Mouse (Mus musculus): ENCODE results near the gene Pank4. TPM values are rescaled to one million over a fixed set of nuclear protein-coding genes. Genes with fewer than 3 reads are reported as not detected.

Pank4 gene
- polyA plus RNA-seq, 1 experiment from 2014 or later, result 34.2 TPM

DNA sequence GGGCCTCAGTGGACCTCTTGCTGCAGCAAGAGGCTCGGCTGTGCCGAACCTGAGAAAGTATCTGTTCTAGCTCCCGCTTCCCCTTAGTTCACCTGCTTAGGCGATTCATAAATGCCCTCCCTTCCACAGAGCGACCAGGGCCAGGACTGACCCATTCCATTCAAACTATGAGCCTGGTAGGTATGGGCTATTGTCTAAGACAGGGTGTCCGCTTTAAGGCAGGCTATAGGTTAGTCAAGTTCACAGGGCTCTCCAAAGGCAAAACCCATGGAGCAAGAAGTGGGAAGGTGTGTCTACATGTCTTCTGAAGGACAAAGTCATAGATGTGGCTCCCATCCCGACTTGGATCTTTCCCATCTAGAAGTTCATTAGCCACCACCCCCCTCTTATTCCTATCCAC, 1.2 kb upstream of the Pank4 start:
- Histone ChIP-seq H3K4me3 (ENCODE audit: low read length) (no peak overlapping the region), H3K4me1 (ENCODE audit: control insufficient read depth, insufficient read depth, low read length) (peaks cover 48% of the 10 kb centered on the region), H3K36me3 (ENCODE audit: control insufficient read depth, insufficient read depth, low read length) (no peaks in the 10 kb centered on the region), H3K27ac (ENCODE audit: low read length) (no peak overlapping the region), H3K4me2 (ENCODE audit: low read depth, low read length) (no peak overlapping the region), H3K9ac (ENCODE audit: low read depth, low read length) (no peak overlapping the region), H3K9me3 (ENCODE audit: control insufficient read depth, low read length) (no peaks in the 10 kb centered on the region), H3K27me3 (replicated peaks; ENCODE audit: control insufficient read depth, insufficient read depth, low read length) (peaks cover 56% of the 10 kb centered on the region)
- WGBS, result 80% methylated on average over 7 of the region's 7 CpGs
- ATAC-seq, result no peak

DNA sequence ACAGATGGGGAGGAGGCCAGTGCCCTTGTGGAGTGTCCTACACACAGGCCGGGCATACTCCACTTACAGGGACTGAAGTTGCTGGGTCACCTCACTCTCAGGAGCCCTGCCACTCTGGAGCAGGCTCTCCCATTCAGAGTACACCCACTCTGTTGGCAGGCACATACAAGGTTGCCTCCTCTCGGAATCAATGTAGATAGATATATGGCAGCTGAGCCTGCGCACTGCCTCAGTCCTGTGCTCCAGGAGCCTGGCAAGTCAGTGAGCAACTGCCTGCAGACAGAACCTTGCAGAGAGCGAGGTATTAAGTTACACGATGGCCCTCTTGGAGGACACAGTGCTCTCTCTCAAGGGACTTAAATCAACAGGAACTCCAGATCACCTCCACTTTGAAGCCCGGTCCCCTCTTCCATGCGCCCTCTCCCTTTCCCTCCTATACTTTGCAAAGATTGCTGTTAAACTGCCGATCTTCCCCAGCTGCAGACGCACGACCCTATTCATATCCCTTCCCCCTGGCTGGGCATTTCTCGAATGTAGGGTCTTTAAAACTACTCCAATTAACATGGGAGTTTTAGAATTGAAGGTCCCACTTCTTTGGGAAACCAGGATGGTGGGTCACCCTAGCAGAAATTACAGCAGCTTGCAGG, 610 bp upstream of the Pank4 start:
- Histone ChIP-seq H3K4me3 (ENCODE audit: low read length) (peak overlapping the region; percentile 75), H3K27me3 (replicated peaks; ENCODE audit: control insufficient read depth, insufficient read depth, low read length) (peaks cover 50% of the 10 kb centered on the region), H3K4me1 (ENCODE audit: control insufficient read depth, insufficient read depth, low read length) (peaks cover 43% of the 10 kb centered on the region), H3K9ac (ENCODE audit: low read depth, low read length) (peak overlapping the region; percentile 86), H3K9me3 (ENCODE audit: control insufficient read depth, low read length) (no peaks in the 10 kb centered on the region), H3K4me2 (ENCODE audit: low read depth, low read length) (peak overlapping the region; percentile 63), H3K36me3 (ENCODE audit: control insufficient read depth, insufficient read depth, low read length) (no peaks in the 10 kb centered on the region), H3K27ac (ENCODE audit: low read length) (no peak overlapping the region)
- ATAC-seq, result no peak
- WGBS, result 29% methylated on average over 11 of the region's 11 CpGs

- Histone ChIP-seq H3K9me3 (ENCODE audit: control insufficient read depth, low read length) (no peaks in the 10 kb centered on the region), H3K36me3 (ENCODE audit: control insufficient read depth, insufficient read depth, low read length) (peaks cover 7% of the 10 kb centered on the region), H3K27me3 (replicated peaks; ENCODE audit: control insufficient read depth, insufficient read depth, low read length) (peaks cover 36% of the 10 kb centered on the region), H3K27ac (ENCODE audit: low read length) (peak overlapping the region; percentile 86), H3K4me3 (ENCODE audit: low read length) (peak overlapping the region; percentile 75), H3K4me2 (ENCODE audit: low read depth, low read length) (peak overlapping the region; percentile 50), H3K9ac (ENCODE audit: low read depth, low read length) (peak overlapping the region; percentile 86), H3K4me1 (ENCODE audit: control insufficient read depth, insufficient read depth, low read length) (peaks cover 40% of the 10 kb centered on the region)
- WGBS, result under 1% methylated on average over 34 of the region's 36 CpGs
- ATAC-seq, result no peak; the same call in 1 of the 2 replicates
Observed at GRCm38 (mm10) chr4:154964581-154965235, 785 bp downstream of the Pank4 start.

- H3K9me3 ChIP-seq (ENCODE audit: control insufficient read depth, low read length), result no peaks in the 10 kb centered on the region
- no peak for ATAC-seq
- H3K4me3 ChIP-seq (ENCODE audit: low read length), result no peak overlapping the region
- no peak overlapping the region for H3K9ac ChIP-seq (ENCODE audit: low read depth, low read length)
- H3K27ac ChIP-seq (ENCODE audit: low read length), result no peak overlapping the region
- H3K36me3 ChIP-seq (ENCODE audit: control insufficient read depth, insufficient read depth, low read length), result peaks cover 17% of the 10 kb centered on the region
- 67% methylated on average over 3 of the region's 3 CpGs for WGBS
- H3K4me1 ChIP-seq (ENCODE audit: control insufficient read depth, insufficient read depth, low read length), result peaks cover 34% of the 10 kb centered on the region
- H3K27me3 ChIP-seq (replicated peaks; ENCODE audit: control insufficient read depth, insufficient read depth, low read length), result peaks cover 25% of the 10 kb centered on the region
- no peak overlapping the region for H3K4me2 ChIP-seq (ENCODE audit: low read depth, low read length)
Observed at GRCm38 (mm10) chr4:154965856-154966255, 1.9 kb downstream of the Pank4 start.

GRCm38 (mm10) chr4:154967173-154967572, 3.2 kb downstream of the Pank4 start:
- H3K36me3 ChIP-seq (ENCODE audit: control insufficient read depth, insufficient read depth, low read length), result peaks cover 29% of the 10 kb centered on the region
- no peak for ATAC-seq
- peaks cover 12% of the 10 kb centered on the region for H3K27me3 ChIP-seq (replicated peaks; ENCODE audit: control insufficient read depth, insufficient read depth, low read length)
- H3K4me1 ChIP-seq (ENCODE audit: control insufficient read depth, insufficient read depth, low read length), result peaks cover 22% of the 10 kb centered on the region
- H3K4me2 ChIP-seq (ENCODE audit: low read depth, low read length), result no peak overlapping the region
- no peak overlapping the region for H3K4me3 ChIP-seq (ENCODE audit: low read length)
- H3K9ac ChIP-seq (ENCODE audit: low read depth, low read length), result no peak overlapping the region
- WGBS, result 69% methylated on average over 5 of the region's 5 CpGs
- H3K27ac ChIP-seq (ENCODE audit: low read length), result no peak overlapping the region
- no peaks in the 10 kb centered on the region for H3K9me3 ChIP-seq (ENCODE audit: control insufficient read depth, low read length)

GRCm38 (mm10) chr4:154972546-154972945, 8.6 kb downstream of the Pank4 start:
- Histone ChIP-seq H3K9me3 (ENCODE audit: control insufficient read depth, low read length) (no peaks in the 10 kb centered on the region), H3K4me3 (ENCODE audit: low read length) (no peak overlapping the region), H3K9ac (ENCODE audit: low read depth, low read length) (no peak overlapping the region), H3K4me2 (ENCODE audit: low read depth, low read length) (no peak overlapping the region), H3K27ac (ENCODE audit: low read length) (no peak overlapping the region), H3K27me3 (replicated peaks; ENCODE audit: control insufficient read depth, insufficient read depth, low read length) (no peaks in the 10 kb centered on the region), H3K36me3 (ENCODE audit: control insufficient read depth, insufficient read depth, low read length) (peaks cover 55% of the 10 kb centered on the region), H3K4me1 (ENCODE audit: control insufficient read depth, insufficient read depth, low read length) (no peaks in the 10 kb centered on the region)
- WGBS, result 96% methylated on average over 12 of the region's 12 CpGs
- ATAC-seq, result no peak

DNA sequence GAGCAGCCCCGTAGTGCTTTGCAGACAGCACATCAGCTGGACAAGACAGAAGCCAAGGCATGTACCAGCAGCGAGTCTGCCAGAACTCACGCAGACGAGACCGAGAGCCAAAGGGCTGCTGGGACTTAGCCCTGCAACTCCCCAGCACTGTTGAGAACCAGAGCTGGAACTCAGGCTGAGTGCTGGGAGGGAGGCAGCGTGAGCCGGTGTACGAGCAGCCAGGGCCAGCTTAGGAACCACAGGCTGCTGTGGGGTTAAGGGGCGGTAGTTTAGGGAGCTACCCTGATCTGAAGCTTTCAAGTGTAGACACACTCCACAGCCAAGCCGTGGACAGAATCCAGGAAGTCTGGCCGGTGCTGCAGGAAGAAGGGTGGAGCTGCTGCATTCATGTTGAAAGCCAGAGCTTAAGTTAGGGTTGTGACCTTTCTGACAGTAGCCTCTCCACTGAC, 10.3 kb downstream of the Pank4 start:
- Histone ChIP-seq H3K27me3 (replicated peaks; ENCODE audit: control insufficient read depth, insufficient read depth, low read length) (no peaks in the 10 kb centered on the region), H3K9me3 (ENCODE audit: control insufficient read depth, low read length) (no peaks in the 10 kb centered on the region), H3K4me3 (ENCODE audit: low read length) (no peak overlapping the region), H3K36me3 (ENCODE audit: control insufficient read depth, insufficient read depth, low read length) (peaks cover 53% of the 10 kb centered on the region), H3K4me2 (ENCODE audit: low read depth, low read length) (no peak overlapping the region), H3K9ac (ENCODE audit: low read depth, low read length) (no peak overlapping the region), H3K27ac (ENCODE audit: low read length) (no peak overlapping the region), H3K4me1 (ENCODE audit: control insufficient read depth, insufficient read depth, low read length) (no peaks in the 10 kb centered on the region)
- 88% methylated on average over 11 of the region's 11 CpGs for WGBS
- ATAC-seq, result no peak

GRCm38 (mm10) chr4:154980110-154980509, 16.2 kb downstream of the Pank4 start:
- Histone ChIP-seq H3K36me3 (ENCODE audit: control insufficient read depth, insufficient read depth, low read length) (peaks cover 17% of the 10 kb centered on the region), H3K4me2 (ENCODE audit: low read depth, low read length) (no peak overlapping the region)

DNA sequence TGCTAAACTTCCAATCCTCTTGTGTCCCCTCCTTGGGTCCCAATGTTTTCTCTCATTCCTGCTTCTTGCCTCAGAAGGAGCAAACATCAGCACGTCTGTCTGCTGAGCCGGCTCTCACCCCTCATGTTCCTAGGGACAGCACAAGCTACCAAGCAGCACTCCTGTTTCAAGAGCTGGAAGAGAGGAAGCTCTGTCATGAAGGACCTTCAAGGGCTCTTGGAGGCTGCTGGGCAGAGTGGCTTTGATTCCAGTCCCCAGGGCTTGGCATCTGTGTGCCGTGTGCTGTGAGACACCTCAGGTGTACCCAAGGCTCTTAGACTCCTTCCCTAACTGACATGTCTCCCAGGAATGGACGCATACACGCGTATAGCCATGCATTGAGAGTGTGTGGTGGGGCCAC, 17.2 kb downstream of the Pank4 start:
- Histone ChIP-seq H3K36me3 (ENCODE audit: control insufficient read depth, insufficient read depth, low read length) (peaks cover 14% of the 10 kb centered on the region), H3K9ac (ENCODE audit: low read depth, low read length) (no peak overlapping the region), H3K4me3 (ENCODE audit: low read length) (no peak overlapping the region), H3K27ac (ENCODE audit: low read length) (no peak overlapping the region), H3K9me3 (ENCODE audit: control insufficient read depth, low read length) (no peaks in the 10 kb centered on the region), H3K4me2 (ENCODE audit: low read depth, low read length) (no peak overlapping the region), H3K27me3 (replicated peaks; ENCODE audit: control insufficient read depth, insufficient read depth, low read length) (no peaks in the 10 kb centered on the region), H3K4me1 (ENCODE audit: control insufficient read depth, insufficient read depth, low read length) (peaks cover 16% of the 10 kb centered on the region)
- 87% methylated on average over 6 of the region's 6 CpGs for WGBS
- ATAC-seq, result no peak; the same call in none of the 2 replicates

More at GRCm38 (mm10) chr4:154980110-154980509, 16.2 kb downstream of the Pank4 start:
- H3K4me3 ChIP-seq (ENCODE audit: low read length), result no peak overlapping the region
- H3K9ac ChIP-seq (ENCODE audit: low read depth, low read length), result no peak overlapping the region
- no peaks in the 10 kb centered on the region for H3K9me3 ChIP-seq (ENCODE audit: control insufficient read depth, low read length)
- no peaks in the 10 kb centered on the region for H3K27me3 ChIP-seq (replicated peaks; ENCODE audit: control insufficient read depth, insufficient read depth, low read length)
- no peak for ATAC-seq
- H3K27ac ChIP-seq (ENCODE audit: low read length), result no peak overlapping the region
- WGBS, result 85% methylated on average over 4 of the region's 4 CpGs
- peaks cover 14% of the 10 kb centered on the region for H3K4me1 ChIP-seq (ENCODE audit: control insufficient read depth, insufficient read depth, low read length)
